Mouse (Mus musculus) kidney, adult 2 months (tissue): ENCODE measurements around the gene Ywhae. TPM values are rescaled to one million over a fixed set of nuclear protein-coding genes. Genes with fewer than 3 reads are reported as not detected.
"Not testable (repeated sequence)": the region's sequence is repeated elsewhere in the genome, so short reads cannot be mapped to it uniquely, and the experiment has no call there.

ENCODE experiments used
- DNase-seq: peaks from one replicate; pipeline ENCODE4 v3.0.0; 2021
- H3K27ac ChIP-seq: fragments of 200-500 bp; 2 replicates; pipeline ENCODE4 v1.5.1; 2012; ENCODE audit warnings: low read depth, low read length, control low read depth, inconsistent platforms; ENCODE audit not compliant: insufficient read depth
- H3K27me3 ChIP-seq: fragments of 200-500 bp; replicated peaks from 2 replicates; pipeline ENCODE4 v1.6.1; 2012; ENCODE audit warnings: mild to moderate bottlenecking, moderate library complexity, low read length, inconsistent platforms; ENCODE audit not compliant: control insufficient read depth, insufficient read depth
- H3K36me3 ChIP-seq: fragments of 200-500 bp; 2 replicates; pipeline ENCODE4 v1.6.1; 2012; ENCODE audit warnings: mild to moderate bottlenecking, moderate library complexity, low read length, inconsistent platforms; ENCODE audit not compliant: control insufficient read depth, insufficient read depth
- H3K4me1 ChIP-seq: fragments of 200-500 bp; 2 replicates; pipeline ENCODE4 v1.6.1; 2011; ENCODE audit warnings: low read length; ENCODE audit not compliant: control insufficient read depth, insufficient read depth
- H3K4me3 ChIP-seq: fragments of 200-500 bp; 2 replicates; pipeline ENCODE4 v1.5.1; 2011; ENCODE audit warnings: mild to moderate bottlenecking, low read depth, low read length, control low read depth; ENCODE audit not compliant: insufficient read depth
- CTCF ChIP-seq: fragments of 200-500 bp; conservative IDR thresholded peaks from 2 replicates; pipeline ENCODE4 v1.5.1; 2011; ENCODE audit warnings: low read depth, mild to moderate bottlenecking, control low read depth, low read length, moderate library complexity, mixed read lengths; ENCODE audit not compliant: insufficient read depth, insufficient read length
- POLR2A ChIP-seq: fragments of 200-500 bp; IDR thresholded peaks from one replicate; pipeline ENCODE4 v1.6.1; 2011; ENCODE audit warnings: low read depth, low read length, control low read depth
- WGBS: fragments of 180-500 bp; shearing (Covaris S2); methylation state at CpG from one replicate; pipeline ENCODE4 v1.1.7; 2018; 5-methylcytosine and 5-hydroxymethylcytosine counted together
- polyA plus RNA-seq: library from polyadenylated mRNA; depleted of rRNA; stranded (reverse); fragments of >200 nt; gene quantifications from 2 replicates; pipeline ENCODE4 v1.2.3, GENCODE M21; 2012

Ywhae gene
- polyA plus RNA-seq, 1 experiment, result 274 TPM

DNA sequence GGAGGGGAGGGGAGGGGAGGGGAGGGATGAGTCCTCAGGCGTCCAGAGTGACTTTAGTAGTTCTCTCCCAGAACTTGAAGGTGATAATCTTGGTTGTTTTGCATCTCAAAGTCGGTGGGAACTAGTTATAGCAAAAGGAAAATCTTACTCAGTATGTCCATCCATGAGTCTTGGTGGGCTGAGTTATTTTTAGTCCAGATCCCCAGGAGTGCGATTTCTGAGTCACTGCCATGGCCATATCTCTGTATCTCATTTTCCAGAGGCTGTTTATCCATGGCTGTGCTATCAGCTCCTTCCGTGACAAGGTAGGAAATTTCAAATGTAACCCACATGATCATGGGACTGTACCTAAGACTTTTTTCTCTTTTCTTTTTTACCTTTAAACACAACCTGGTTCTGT is 10.3 kb upstream of the Ywhae start:
- 55% methylated on average over 4 of the region's 4 CpGs for WGBS
- Histone ChIP-seq H3K4me3 (no peak overlapping the region), H3K4me1 (no peaks in the 10 kb centered on the region), H3K36me3 (no peaks in the 10 kb centered on the region), H3K27me3 (no peaks in the 10 kb centered on the region), H3K27ac (no peak overlapping the region)
- TF ChIP-seq CTCF, result no peak
- no peak for TF ChIP-seq POLR2A
- DNase-seq, result no peak

DNA sequence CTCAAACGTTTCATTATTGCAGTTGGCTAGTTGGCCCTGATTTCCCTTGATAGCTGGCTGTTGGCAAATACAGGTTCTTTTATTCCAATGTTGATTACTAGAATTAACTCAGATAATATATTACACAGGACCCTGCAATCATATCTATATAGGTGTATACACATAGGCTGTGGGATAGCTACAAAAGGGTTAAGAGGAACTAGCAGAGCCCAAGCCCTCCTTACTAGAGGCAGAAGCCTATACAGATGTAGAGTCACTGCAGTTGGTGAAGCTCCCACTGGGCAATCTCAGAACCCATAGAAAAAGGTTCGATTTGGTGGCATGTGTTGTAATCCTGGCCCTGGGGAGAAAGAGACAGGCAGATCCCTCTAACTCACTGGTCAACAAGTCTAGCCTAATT is 5.5 kb upstream of the Ywhae start:
- no peak for DNase-seq
- Histone ChIP-seq H3K4me1 (no peaks in the 10 kb centered on the region), H3K27ac (no peak overlapping the region), H3K36me3 (no peaks in the 10 kb centered on the region), H3K4me3 (no peak overlapping the region), H3K27me3 (no peaks in the 10 kb centered on the region)
- 78% methylated on average over 2 of the region's 2 CpGs for WGBS
- TF ChIP-seq POLR2A, result no peak
- TF ChIP-seq CTCF, result no peak

DNA sequence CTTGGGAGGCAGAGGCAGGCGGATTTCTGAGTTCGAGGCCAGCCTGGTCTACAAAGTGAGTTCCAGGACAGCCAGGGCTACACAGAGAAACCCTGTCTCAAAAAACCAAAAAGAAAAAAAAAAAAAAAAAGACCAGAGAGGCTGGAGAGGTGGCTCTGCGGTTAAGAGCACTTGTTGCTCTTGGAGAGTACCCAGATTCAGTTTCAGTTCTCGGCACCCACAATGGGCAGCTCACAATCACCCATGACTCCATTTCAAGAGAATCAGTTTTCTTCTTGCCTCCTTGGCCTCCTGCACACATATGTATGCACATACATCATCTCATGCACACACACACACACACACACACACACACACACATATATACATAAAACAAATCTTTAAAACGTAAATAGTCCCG is 5.0 kb upstream of the Ywhae start:
- H3K27me3 ChIP-seq, H3K27ac ChIP-seq, DNase-seq, H3K4me3 ChIP-seq, H3K4me1 ChIP-seq, H3K36me3 ChIP-seq: not testable (repeated sequence)
- WGBS, result 95% methylated on average over 6 of the region's 6 CpGs

DNA sequence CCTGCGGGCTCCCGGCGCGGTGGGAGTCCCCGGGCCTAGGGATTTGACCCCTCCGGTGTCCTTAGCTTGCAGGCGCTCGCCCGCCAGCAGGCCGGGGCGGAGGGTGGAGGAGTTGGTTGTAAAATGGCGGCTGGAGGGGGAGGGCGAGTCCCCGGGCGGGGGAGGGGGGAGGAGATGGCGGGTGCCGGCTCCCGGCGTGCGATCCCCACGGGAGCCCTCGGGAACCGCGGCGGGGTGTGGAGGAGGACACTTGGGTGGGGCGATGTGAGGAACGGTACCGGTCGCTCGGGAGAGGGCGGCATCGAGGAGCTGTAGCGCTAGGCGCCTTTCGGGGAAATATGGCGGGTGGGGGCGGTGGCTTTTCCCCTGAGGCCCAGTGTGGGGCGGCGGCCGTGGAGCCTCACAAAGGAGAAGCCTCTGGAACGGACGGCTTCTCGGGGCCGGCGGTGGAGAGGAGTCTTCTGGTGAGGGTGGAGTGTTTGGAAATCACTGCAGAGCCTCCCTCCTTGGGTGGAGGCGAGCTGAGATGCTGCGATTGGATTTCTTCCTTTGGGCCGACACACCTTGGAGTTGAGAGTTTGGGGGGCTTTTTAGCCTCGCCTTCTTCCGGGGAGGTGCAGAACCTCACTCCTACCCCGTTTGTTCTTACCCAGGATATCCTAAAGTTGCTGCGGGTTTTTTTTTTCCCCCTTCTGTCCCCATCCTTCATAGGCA is 715 bp downstream of the Ywhae start:
- H3K4me3 ChIP-seq, result peak overlapping the region; percentile 81
- H3K27ac ChIP-seq, result peak overlapping the region; percentile 98
- no peaks in the 10 kb centered on the region for H3K36me3 ChIP-seq
- no peaks in the 10 kb centered on the region for H3K27me3 ChIP-seq
- TF ChIP-seq POLR2A (no peak), CTCF (no peak)
- DNase-seq, result no peak
- WGBS, result under 1% methylated on average over 49 of the region's 52 CpGs
- peaks cover 26% of the 10 kb centered on the region for H3K4me1 ChIP-seq

DNA sequence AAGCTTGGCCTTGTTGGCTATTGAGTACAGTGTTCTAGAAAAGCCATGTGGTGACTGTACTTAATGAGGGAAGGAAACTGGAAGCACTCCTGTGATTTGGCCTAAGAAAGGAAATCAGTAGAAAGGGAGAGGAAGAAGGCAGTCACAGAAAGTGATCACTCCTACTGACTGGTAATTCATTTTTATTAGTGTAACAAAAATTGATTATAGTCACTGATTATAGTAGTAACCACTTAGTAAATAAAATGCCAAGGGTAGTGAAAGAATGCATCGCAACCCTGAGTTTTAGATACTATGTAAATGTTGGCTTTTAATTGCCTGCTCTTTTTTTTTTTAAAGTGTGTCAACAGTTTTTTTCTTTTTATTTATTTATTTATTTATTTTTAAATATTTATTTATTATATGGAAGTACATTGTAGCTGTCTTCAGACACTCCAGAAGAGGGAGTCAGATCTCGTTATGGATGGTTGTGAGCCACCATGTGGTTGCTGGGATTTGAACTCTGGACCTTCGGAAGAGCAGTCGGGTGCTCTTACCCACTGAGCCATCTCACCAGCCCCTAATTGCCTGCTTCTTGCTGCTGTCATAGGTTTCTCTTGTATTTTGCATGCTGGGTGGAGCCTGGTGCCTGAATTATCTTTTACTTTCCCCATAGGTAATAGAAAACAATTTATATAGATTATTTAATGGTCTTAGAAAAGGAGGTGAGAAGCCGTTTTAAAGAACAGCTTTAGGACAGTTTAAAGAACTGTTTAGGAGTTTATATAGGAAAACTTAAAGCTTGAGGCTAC is 3.0 kb downstream of the Ywhae start:
- Histone ChIP-seq H3K36me3 (no peaks in the 10 kb centered on the region), H3K27ac (no peak overlapping the region), H3K4me3 (no peak overlapping the region), H3K4me1 (peaks cover 32% of the 10 kb centered on the region), H3K27me3 (no peaks in the 10 kb centered on the region)
- TF ChIP-seq CTCF, result no peak
- no peak for TF ChIP-seq POLR2A
- no peak for DNase-seq
- 34% methylated on average over 5 of the region's 5 CpGs for WGBS

DNA sequence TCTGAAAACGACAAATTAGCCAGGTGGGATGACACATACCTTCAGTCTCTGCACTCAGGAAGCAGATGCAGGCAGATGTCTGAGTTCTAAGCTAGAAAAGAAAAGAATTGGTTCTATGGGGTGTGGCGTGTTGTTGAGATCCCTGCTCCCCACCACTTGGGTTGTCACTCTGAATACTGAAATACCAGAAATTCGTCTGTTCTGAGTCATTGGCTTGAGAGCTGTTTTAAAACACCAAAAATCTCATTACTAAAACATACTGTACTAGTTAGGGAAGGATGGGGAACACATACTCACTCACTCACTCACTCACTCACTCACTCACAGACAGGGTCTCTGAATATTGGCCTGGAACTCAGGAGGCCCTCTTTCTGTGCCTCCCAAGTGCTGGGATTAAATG is 4.3 kb downstream of the Ywhae start:
- 23% methylated on average over 3 of the region's 3 CpGs for WGBS
- Histone ChIP-seq H3K27ac (peak overlapping the region; percentile 14; the same call in 1 of the 2 replicates), H3K27me3 (no peaks in the 10 kb centered on the region), H3K4me1 (peaks cover 39% of the 10 kb centered on the region), H3K36me3 (no peaks in the 10 kb centered on the region), H3K4me3 (no peak overlapping the region)
- no peak for DNase-seq
- TF ChIP-seq CTCF (no peak), POLR2A (no peak)

DNA sequence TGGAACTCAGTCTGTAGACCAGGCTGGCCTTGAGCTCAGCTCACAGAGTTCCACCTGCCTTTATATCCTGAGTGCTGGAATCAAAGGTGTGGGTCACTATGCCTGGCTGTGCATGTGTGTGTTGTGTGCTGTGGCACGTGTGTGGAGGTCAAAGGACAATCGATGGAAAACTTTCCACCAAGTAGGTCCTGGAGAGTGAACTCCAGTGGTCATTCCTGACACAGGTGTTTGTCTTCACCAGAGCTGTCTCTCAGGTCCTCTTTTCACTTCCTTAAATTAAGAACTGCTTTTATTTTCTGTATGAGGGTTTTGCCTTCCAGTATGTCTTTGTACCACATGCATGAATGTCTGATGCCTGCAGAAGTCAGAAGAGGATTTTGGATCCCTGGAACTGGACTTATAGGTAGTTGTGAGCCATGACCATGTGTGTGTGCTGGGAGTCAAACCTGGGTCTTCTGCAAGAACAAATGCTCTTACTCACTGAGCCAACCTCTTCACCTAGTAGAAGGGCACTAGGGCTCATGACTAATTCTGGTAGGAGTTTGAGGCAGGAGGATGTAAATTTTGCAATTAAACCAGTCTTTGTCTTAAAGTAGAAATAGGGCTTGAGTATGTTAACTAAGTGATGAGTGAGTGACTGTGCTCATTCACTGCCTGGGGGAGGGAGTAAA is 5.3 kb downstream of the Ywhae start:
- no peaks in the 10 kb centered on the region for H3K27me3 ChIP-seq
- H3K27ac ChIP-seq, result no peak overlapping the region
- H3K4me1 ChIP-seq, result peaks cover 46% of the 10 kb centered on the region
- peak; percentile 38 for DNase-seq
- H3K36me3 ChIP-seq, result no peaks in the 10 kb centered on the region
- TF ChIP-seq POLR2A, result no peak
- TF ChIP-seq CTCF, result no peak
- 14% methylated on average over 2 of the region's 2 CpGs for WGBS
- no peak overlapping the region for H3K4me3 ChIP-seq
